13 mouse cellular contexts compared by ENCODE assay signal in the genomic region with DNA sequence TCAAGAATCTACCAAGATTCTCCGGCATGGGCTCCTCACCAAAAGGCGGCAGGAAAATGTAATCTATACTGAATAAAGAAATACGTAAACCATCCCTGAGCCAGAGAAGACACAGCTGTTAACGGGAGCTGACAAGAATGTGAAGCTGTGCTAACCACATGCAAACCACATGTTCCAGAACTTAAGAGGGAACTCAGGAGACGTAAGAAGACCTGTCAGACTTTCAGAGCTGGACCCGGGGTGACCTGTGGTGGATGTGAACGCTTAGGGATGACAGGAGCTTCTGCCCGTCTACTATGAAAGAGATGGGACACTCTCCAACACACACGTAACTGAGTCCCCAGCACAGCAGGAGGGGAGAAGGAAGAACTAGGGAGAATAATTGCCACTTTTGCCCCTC. TPM values are rescaled to one million over a fixed set of nuclear protein-coding genes. Genes with fewer than 3 reads are reported as not detected.
DNase-seq lines count a peak whose midpoint lies in the region; ATAC-seq and TF ChIP-seq lines count a peak whose summit lies in the region.
"Had no signal": no experiment of that assay in that cellular context is flagged by ENCODE, and none has a peak within 500 bp of the region (broad histone marks: within the 10 kb centered on the region; RNA-seq: fewer than 3 reads in every experiment).

No protein-coding gene starts in this region.

- peaks cover 57% of the 10 kb centered on the region for H3K36me3 ChIP-seq in forebrain, embryonic 10.5 days (replicated peaks)
- H3K36me3 ChIP-seq in forebrain, embryonic 16.5 days (ENCODE audit: control insufficient read depth, insufficient read depth), result no peaks in the 10 kb centered on the region
- no peaks in the 10 kb centered on the region for H3K36me3 ChIP-seq in lung, embryonic 14.5 days (ENCODE audit: insufficient read depth)
- H3K36me3 ChIP-seq: kidney, embryonic 15.5 days; neural tube, embryonic 12.5 days had no signal

- no peaks in the 10 kb centered on the region for H3K27me3 ChIP-seq in forebrain, embryonic 10.5 days (ENCODE audit: poor library complexity, severe bottlenecking)
- H3K27me3 ChIP-seq in forebrain, embryonic 16.5 days (replicated peaks; ENCODE audit: control insufficient read depth, insufficient read depth, low read length), result no peaks in the 10 kb centered on the region
- H3K27me3 ChIP-seq in lung, embryonic 14.5 days (ENCODE audit: insufficient read depth, low read length), result no peaks in the 10 kb centered on the region
- H3K27me3 ChIP-seq: kidney, embryonic 15.5 days; neural tube, embryonic 12.5 days had no signal

- DNase-seq in forebrain, embryonic 10.5 days (ENCODE audit: extremely low spot score, low spot score), result no peak
- peak; percentile 92 for DNase-seq in lung, embryonic 14.5 days
- no peak for DNase-seq in lung, adult 18-20 months
- DNase-seq in forelimb bud, embryonic 11.5 days (ENCODE audit: low read depth, low spot score), result peak; percentile 57
- DNase-seq in retina, embryonic 14.5 days (ENCODE audit: low spot score), result peak; percentile 9
- no peak for DNase-seq in left cerebral cortex, adult 2 months (ENCODE audit: extremely low spot score in 1 of 2, low spot score in 2 of 2)
- DNase-seq: cerebellum, adult 9-11 months; gastrocnemius, postnatal 25 days had no signal

- H3K27ac ChIP-seq in forebrain, embryonic 10.5 days, result peak overlapping the region; percentile 27; the same call in 1 of the 2 replicates
- no peak overlapping the region for H3K27ac ChIP-seq in forebrain, embryonic 16.5 days (ENCODE audit: low read length)
- H3K27ac ChIP-seq in lung, embryonic 14.5 days (ENCODE audit: low read depth), result peak overlapping the region; percentile 81
- no peak overlapping the region for H3K27ac ChIP-seq in left cerebral cortex, adult 2 months

- peaks cover 54% of the 10 kb centered on the region for H3K4me1 ChIP-seq in forebrain, embryonic 10.5 days
- peaks cover 22% of the 10 kb centered on the region for H3K4me1 ChIP-seq in forebrain, embryonic 16.5 days (replicated peaks; ENCODE audit: control insufficient read depth, insufficient read depth, low read length)
- peaks cover 24% of the 10 kb centered on the region for H3K4me1 ChIP-seq in lung, embryonic 14.5 days (ENCODE audit: insufficient read depth)

- WGBS in forebrain, embryonic 10.5 days, result 58% methylated on average over 9 of the region's 9 CpGs
- 56% methylated on average over 9 of the region's 9 CpGs for WGBS in forebrain, embryonic 16.5 days
- WGBS in lung, embryonic 14.5 days, result 26% methylated on average over 9 of the region's 9 CpGs

- H3K4me2 ChIP-seq in forebrain, embryonic 16.5 days (ENCODE audit: low read length), result no peak overlapping the region
- H3K4me2 ChIP-seq in lung, embryonic 14.5 days, result no peak overlapping the region; the same call in 1 of the 2 replicates
- H3K4me2 ChIP-seq: kidney, embryonic 15.5 days had no signal

- ATAC-seq in forebrain, embryonic 16.5 days, result no peak
- peak; percentile 57 for ATAC-seq in lung, embryonic 14.5 days (ENCODE audit: insufficient read depth)
- no peak for ATAC-seq in monocyte, adult 5-6 weeks (replicated peaks; ENCODE audit: insufficient number of reproducible peaks, low FRiP score, low TSS enrichment, poor library complexity, severe bottlenecking)
- ATAC-seq: forebrain, embryonic 14.5 days had no signal

- H3K9me3 ChIP-seq in forebrain, embryonic 10.5 days, result no peaks in the 10 kb centered on the region
- no peaks in the 10 kb centered on the region for H3K9me3 ChIP-seq in forebrain, embryonic 16.5 days (ENCODE audit: control insufficient read depth, low read length)
- no peaks in the 10 kb centered on the region for H3K9me3 ChIP-seq in lung, embryonic 14.5 days (ENCODE audit: low read depth, low read length)
- H3K9me3 ChIP-seq: kidney, embryonic 15.5 days; neural tube, embryonic 12.5 days had no signal

- no peak overlapping the region for H3K9ac ChIP-seq in forebrain, embryonic 16.5 days (replicated peaks; ENCODE audit: low read depth, low read length)
- no peak overlapping the region for H3K9ac ChIP-seq in lung, embryonic 14.5 days
- H3K9ac ChIP-seq: kidney, embryonic 15.5 days; neural tube, embryonic 12.5 days had no signal

- intact Hi-C loops in left cerebral cortex, adult 2 months (cut with DNase I), result no loop called here

- TF ChIP-seq CTCF in lung, embryonic 14.5 days (IDR thresholded peaks at IDR 0.05; ENCODE audit: low read depth), result no peak
- TF ChIP-seq CTCF in left cerebral cortex, adult 2 months (IDR thresholded peaks at IDR 0.05), result no peak

- H3K4me3 ChIP-seq in forebrain, embryonic 10.5 days, result no peak overlapping the region
- H3K4me3 ChIP-seq in forebrain, embryonic 16.5 days (replicated peaks; ENCODE audit: low read length), result no peak overlapping the region
- H3K4me3 ChIP-seq in lung, embryonic 14.5 days (ENCODE audit: low read depth, low read length), result no peak overlapping the region
- H3K4me3 ChIP-seq in left cerebral cortex, adult 2 months, result no peak overlapping the region
- H3K4me3 ChIP-seq: kidney, embryonic 15.5 days; neural tube, embryonic 12.5 days had no signal

RNA-seq across cellular contexts. Expression of gene Gli2, which starts 18.1 kb away (rescaled TPM):
- 12.9 and 13.0 TPM in 2 replicates for polyA plus RNA-seq in forebrain, embryonic 10.5 days (2016; fragmentation: Nextera tagmentation; extraction: Ambion mirVana)
- polyA plus RNA-seq in forebrain, embryonic 16.5 days (2015; fragmentation: Nextera tagmentation; extraction: Ambion mirVana), result 4.0 and 4.3 TPM in 2 replicates
- polyA plus RNA-seq in lung, embryonic 14.5 days (2014; fragmentation: Nextera tagmentation; extraction: Ambion mirVana), result 13.4 and 15.1 TPM in 2 replicates
- 0.29 TPM in 1 of 3 replicates, not detected in the others for total RNA-seq in monocyte, adult 5-6 weeks (2017)
- 1 to 10 TPM; 3.4 TPM for total RNA-seq in left cerebral cortex, adult 2 months (2021)

Comparison
In these comparisons a context has a peak if more than half of its experiments do, and no peak if none do; other contexts are left out.
1. DNase-seq: peak in lung, embryonic 14.5 days (single experiment), forelimb bud, embryonic 11.5 days (single experiment) and retina, embryonic 14.5 days (single experiment); none in forebrain, embryonic 10.5 days (single experiment), lung, adult 18-20 months (0 of 2) and left cerebral cortex, adult 2 months (0 of 2).
2. H3K27ac ChIP-seq: peak in forebrain, embryonic 10.5 days (single experiment) and lung, embryonic 14.5 days (single experiment); none in forebrain, embryonic 16.5 days (single experiment) and left cerebral cortex, adult 2 months (single experiment).